Mouse (Mus musculus) bone marrow, adult 2 months (tissue): Measurements from ENCODE around the gene Cemip.

ENCODE experiments used
- CTCF ChIP-seq: fragments of 200-500 bp; IDR thresholded peaks from 2 replicates; pipeline ENCODE4 v1.5.1; 2011; ENCODE audit warnings: low read length, control low read depth; ENCODE audit not compliant: control insufficient read depth, insufficient read depth
- POLR2A ChIP-seq: fragments of 200-500 bp; IDR thresholded peaks from 2 replicates; pipeline ENCODE4 v1.6.1; 2011; ENCODE audit warnings: low read depth, mild to moderate bottlenecking, control low read depth, low read length, borderline replicate concordance; ENCODE audit not compliant: control insufficient read depth

- TF ChIP-seq POLR2A (no peak), CTCF (no peak)
Observed at GRCm38 (mm10) chr7:83975283-83975682, 111.0 kb downstream of the Cemip start.
